Mouse (Mus musculus) adipocyte (in vitro differentiated cells): Measurements from ENCODE around the gene Mlh1.

ENCODE experiments used
- DNase-seq: peaks from one replicate; pipeline ENCODE4 v3.0.0-alpha.2; 2016; ENCODE audit warnings: low spot score

Gene Mlh1

GRCm38 (mm10) chr9:111285676-111286075 lies 14.1 kb upstream of the Mlh1 start:
- no peak for DNase-seq

GRCm38 (mm10) chr9:111285061-111285460 lies 13.5 kb upstream of the Mlh1 start:
- no peak for DNase-seq

- DNase-seq = no peak
Observed at GRCm38 (mm10) chr9:111275156-111275555, 3.6 kb upstream of the Mlh1 start.

- no peak for DNase-seq
Observed at GRCm38 (mm10) chr9:111273958-111274357, 2.4 kb upstream of the Mlh1 start.

- no peak for DNase-seq
Observed at GRCm38 (mm10) chr9:111272996-111273785, 1.6 kb upstream of the Mlh1 start.

GRCm38 (mm10) chr9:111272356-111272755 lies 765 bp upstream of the Mlh1 start:
- peak; percentile 46 for DNase-seq

- no peak for DNase-seq
Observed at GRCm38 (mm10) chr9:111271056-111271433, 546 bp downstream of the Mlh1 start.

- DNase-seq = no peak
Observed at GRCm38 (mm10) chr9:111270606-111271005, 985 bp downstream of the Mlh1 start.

GRCm38 (mm10) chr9:111267998-111268397 lies 3.6 kb downstream of the Mlh1 start:
- DNase-seq = no peak

GRCm38 (mm10) chr9:111261356-111261755 lies 10.2 kb downstream of the Mlh1 start:
- DNase-seq = no peak

- DNase-seq = peak; percentile 84
Observed at GRCm38 (mm10) chr9:111260360-111260985, 11.1 kb downstream of the Mlh1 start.

GRCm38 (mm10) chr9:111252161-111252869 lies 19.3 kb downstream of the Mlh1 start:
- DNase-seq = no peak

GRCm38 (mm10) chr9:111247682-111248246 lies 23.8 kb downstream of the Mlh1 start:
- DNase-seq = peak; percentile 24

- DNase-seq = no peak
Observed at GRCm38 (mm10) chr9:111245546-111245945, 26.0 kb downstream of the Mlh1 start.

- no peak for DNase-seq
Observed at GRCm38 (mm10) chr9:111243384-111243783, 28.2 kb downstream of the Mlh1 start.

GRCm38 (mm10) chr9:111239821-111240220 lies 31.8 kb downstream of the Mlh1 start:
- DNase-seq = no peak

- DNase-seq = no peak
Observed at GRCm38 (mm10) chr9:111237726-111238125, 33.9 kb downstream of the Mlh1 start.

GRCm38 (mm10) chr9:111234701-111235100 lies 36.9 kb downstream of the Mlh1 start:
- no peak for DNase-seq

- no peak for DNase-seq
Observed at GRCm38 (mm10) chr9:111228446-111228845, 43.1 kb downstream of the Mlh1 start.

GRCm38 (mm10) chr9:111223406-111223805 lies 48.2 kb downstream of the Mlh1 start:
- no peak for DNase-seq

- no peak for DNase-seq
Observed at GRCm38 (mm10) chr9:111221580-111221979, 50.0 kb downstream of the Mlh1 start.

GRCm38 (mm10) chr9:111220551-111221080 lies 51.0 kb downstream of the Mlh1 start:
- DNase-seq = no peak
